Mouse (Mus musculus): ENCODE measurements around the gene Cdk12. TPM values are rescaled to one million over a fixed set of nuclear protein-coding genes. Genes with fewer than 3 reads are reported as not detected.

The Cdk12 gene
- polyA plus RNA-seq, 1 experiment, result 6.0 TPM

GRCm38 (mm10) chr11:98328031-98328370 lies 125.1 kb downstream of the Cdk12 start:
- Histone ChIP-seq H3K27me3 (replicated peaks) (peaks cover 98% of the 10 kb centered on the region), H3K9me3 (no peaks in the 10 kb centered on the region; the same call in none of the 2 replicates), H3K4me1 (peaks cover 18% of the 10 kb centered on the region), H3K4me3 (replicated peaks) (peak overlapping the region; percentile 59), H3K36me3 (replicated peaks; ENCODE audit: low read length) (no peaks in the 10 kb centered on the region)
- TF ChIP-seq FLI1 (IDR thresholded peaks at IDR 0.05; ENCODE audit: low read length) (no peak), GATA1 (IDR thresholded peaks at IDR 0.05; ENCODE audit: borderline replicate concordance, low read length) (no peak)

Other genes starting within 250 kb of the Cdk12 start
- 1.6 TPM in 1 of 2 replicates, not detected in the other for gene Plxdc1, start 216.6 kb upstream of the Cdk12 start, polyA plus RNA-seq (2012; ENCODE audit: insufficient read depth, low replicate concordance)
- gene Arl5c, start 206.9 kb upstream of the Cdk12 start, polyA plus RNA-seq (2012; ENCODE audit: insufficient read depth, low replicate concordance), result 9.1 TPM in 1 of 2 replicates, not detected in the other
- gene Cacnb1, start 180.0 kb upstream of the Cdk12 start, polyA plus RNA-seq (2012; ENCODE audit: insufficient read depth, low replicate concordance), result 1.4 and 2.8 TPM in 2 replicates
- gene Rpl19, start 176.3 kb upstream of the Cdk12 start, polyA plus RNA-seq (2012; ENCODE audit: insufficient read depth, low replicate concordance), result 275 and 2,598 TPM in 2 replicates
- gene Stac2, start 149.6 kb upstream of the Cdk12 start, polyA plus RNA-seq (2012; ENCODE audit: insufficient read depth, low replicate concordance), result 1.5 TPM in 1 of 2 replicates, not detected in the other
- 4.7 and 7.1 TPM in 2 replicates for gene Fbxl20, start 52.7 kb upstream of the Cdk12 start, polyA plus RNA-seq (2012; ENCODE audit: insufficient read depth, low replicate concordance)
- gene Med1, start 9.8 kb upstream of the Cdk12 start, polyA plus RNA-seq (2012; ENCODE audit: insufficient read depth, low replicate concordance), result 6.4 and 8.2 TPM in 2 replicates
- gene Neurod2, start 126.6 kb downstream of the Cdk12 start, polyA plus RNA-seq (2012; ENCODE audit: insufficient read depth, low replicate concordance), result not detected in 2 replicates
- 0.34 TPM in 1 of 2 replicates, not detected in the other for gene Ppp1r1b, start 145.3 kb downstream of the Cdk12 start, polyA plus RNA-seq (2012; ENCODE audit: insufficient read depth, low replicate concordance)
- 23.5 and 70.4 TPM in 2 replicates for gene Stard3, start 155.3 kb downstream of the Cdk12 start, polyA plus RNA-seq (2012; ENCODE audit: insufficient read depth, low replicate concordance)
- gene Tcap, start 180.8 kb downstream of the Cdk12 start, polyA plus RNA-seq (2012; ENCODE audit: insufficient read depth, low replicate concordance), result 0.82 TPM in 1 of 2 replicates, not detected in the other
- not detected in 2 replicates for gene Pnmt, start 183.4 kb downstream of the Cdk12 start, polyA plus RNA-seq (2012; ENCODE audit: insufficient read depth, low replicate concordance)
- 8.5 and 10.4 TPM in 2 replicates for gene Pgap3, start 197.4 kb downstream of the Cdk12 start, polyA plus RNA-seq (2012; ENCODE audit: insufficient read depth, low replicate concordance)
- gene Erbb2, start 209.4 kb downstream of the Cdk12 start, polyA plus RNA-seq (2012; ENCODE audit: insufficient read depth, low replicate concordance), result 0.04 TPM in 1 of 2 replicates, not detected in the other
- gene Mien1, start 235.9 kb downstream of the Cdk12 start, polyA plus RNA-seq (2012; ENCODE audit: insufficient read depth, low replicate concordance), result 9.6 and 89.1 TPM in 2 replicates
- not detected in 2 replicates for gene Grb7, start 243.3 kb downstream of the Cdk12 start, polyA plus RNA-seq (2012; ENCODE audit: insufficient read depth, low replicate concordance)